Mouse (Mus musculus) right cerebral cortex, postnatal 36 days (tissue): Measurements from ENCODE around the gene Cox17.

ENCODE experiments used
- DNase-seq, 2 experiments: peaks; one replicate each; pipeline ENCODE4 v3.0.0; 2022; ENCODE audit warnings: low spot score in 2 of 2, mixed read lengths in 1 of 2

Gene Cox17

GRCm38 (mm10) chr16:38394191-38394618 lies 47.4 kb downstream of the Cox17 start:
- no peak for DNase-seq

GRCm38 (mm10) chr16:38395060-38395730 lies 48.4 kb downstream of the Cox17 start:
- DNase-seq, result no peak

GRCm38 (mm10) chr16:38396155-38396554 lies 49.4 kb downstream of the Cox17 start:
- no peak for DNase-seq

GRCm38 (mm10) chr16:38398266-38398665 lies 51.5 kb downstream of the Cox17 start:
- DNase-seq, result no peak

GRCm38 (mm10) chr16:38399076-38399475 lies 52.3 kb downstream of the Cox17 start:
- no peak for DNase-seq

- DNase-seq, result peak in 1 of 2 experiments; percentile 15
Measured at GRCm38 (mm10) chr16:38399531-38400231, 52.9 kb downstream of the Cox17 start.

- DNase-seq, result no peak
Measured at GRCm38 (mm10) chr16:38400311-38400960, 53.6 kb downstream of the Cox17 start.

- DNase-seq, result no peak
Measured at GRCm38 (mm10) chr16:38401468-38401867, 54.7 kb downstream of the Cox17 start.
